Comparison of ENCODE assay signal across 10 mouse cellular contexts in the genomic region with DNA sequence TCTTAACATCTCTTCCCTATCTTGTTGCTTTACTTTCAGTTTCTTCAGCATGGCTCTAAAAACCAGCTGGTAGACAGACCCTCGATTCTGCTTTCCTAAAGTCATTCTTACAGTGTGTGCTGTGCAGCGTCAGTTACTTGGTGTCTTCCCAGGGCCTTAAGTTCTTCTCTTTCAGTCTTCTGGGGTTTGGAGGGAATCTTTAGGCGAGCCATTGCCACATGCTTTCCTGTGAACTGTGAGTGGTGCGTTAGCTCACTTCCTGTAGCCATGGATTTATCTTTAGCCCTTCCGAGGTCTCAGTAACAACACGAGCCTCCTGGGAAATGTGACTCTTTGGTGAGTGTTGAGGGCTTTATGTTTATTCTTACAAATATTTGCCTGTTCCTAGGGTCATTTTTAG.
DNase-seq lines count a peak whose midpoint lies in the region; ATAC-seq and TF ChIP-seq lines count a peak whose summit lies in the region.
"Had no signal": no experiment of that assay in that cellular context is flagged by ENCODE, and none has a peak within 500 bp of the region (broad histone marks: within the 10 kb centered on the region; RNA-seq: fewer than 3 reads in every experiment).

No protein-coding gene starts in this region.

- H3K9me3 ChIP-seq in heart, embryonic 16.5 days (replicated peaks; ENCODE audit: control insufficient read depth, low read length): no peaks in the 10 kb centered on the region
- H3K9me3 ChIP-seq in megakaryocyte, embryonic 14.5 days: no peaks in the 10 kb centered on the region
- H3K9me3 ChIP-seq in embryonic facial prominence, embryonic 10.5 days: no peaks in the 10 kb centered on the region
- H3K9me3 ChIP-seq: embryonic facial prominence, embryonic 15.5 days; midbrain, embryonic 13.5 days had no signal

- no peaks in the 10 kb centered on the region for H3K27me3 ChIP-seq in kidney, adult 2 months (replicated peaks; ENCODE audit: control insufficient read depth, insufficient read depth, low read length)
- no peaks in the 10 kb centered on the region for H3K27me3 ChIP-seq in heart, embryonic 16.5 days (ENCODE audit: control insufficient read depth, insufficient read depth, low read length)
- H3K27me3 ChIP-seq in megakaryocyte, embryonic 14.5 days (replicated peaks): no peaks in the 10 kb centered on the region
- H3K27me3 ChIP-seq in embryonic facial prominence, embryonic 10.5 days (replicated peaks; ENCODE audit: low read depth, poor library complexity, severe bottlenecking): no peaks in the 10 kb centered on the region
- H3K27me3 ChIP-seq: embryonic facial prominence, embryonic 15.5 days; midbrain, embryonic 13.5 days had no signal

- H3K4me1 ChIP-seq in kidney, adult 2 months (ENCODE audit: control insufficient read depth, insufficient read depth, low read length): no peaks in the 10 kb centered on the region; the same call in 1 of the 2 replicates
- peaks cover 11% of the 10 kb centered on the region for H3K4me1 ChIP-seq in heart, embryonic 16.5 days (ENCODE audit: control insufficient read depth, insufficient read depth, low read length)
- peaks cover 38% of the 10 kb centered on the region for H3K4me1 ChIP-seq in megakaryocyte, embryonic 14.5 days
- peaks cover 10% of the 10 kb centered on the region; the same call in 1 of the 2 replicates for H3K4me1 ChIP-seq in embryonic facial prominence, embryonic 10.5 days
- H3K4me1 ChIP-seq: midbrain, embryonic 13.5 days had no signal

- 59% methylated on average over 6 of the region's 6 CpGs for WGBS in kidney, adult 2 months
- 39% methylated on average over 6 of the region's 6 CpGs for WGBS in heart, embryonic 16.5 days
- 69% methylated on average over 6 of the region's 6 CpGs for WGBS in embryonic facial prominence, embryonic 10.5 days

- no peak overlapping the region for H3K9ac ChIP-seq in heart, embryonic 16.5 days (ENCODE audit: low read length)
- H3K9ac ChIP-seq: embryonic facial prominence, embryonic 15.5 days; midbrain, embryonic 13.5 days had no signal

- TF ChIP-seq CTCF in kidney, adult 2 months (conservative IDR thresholded peaks at IDR 0.05; ENCODE audit: insufficient read depth, insufficient read length, low read depth, low read length): no peak

- H3K27ac ChIP-seq in kidney, adult 2 months (ENCODE audit: insufficient read depth, low read depth, low read length): peak overlapping the region; percentile 27; the same call in 1 of the 2 replicates
- peak overlapping the region; percentile 60 for H3K27ac ChIP-seq in heart, embryonic 16.5 days (ENCODE audit: low read length)
- H3K27ac ChIP-seq in embryonic facial prominence, embryonic 10.5 days (replicated peaks): no peak overlapping the region
- H3K27ac ChIP-seq: embryonic facial prominence, embryonic 15.5 days; midbrain, embryonic 13.5 days had no signal

- peak overlapping the region; percentile 20; the same call in 1 of the 2 replicates for H3K4me2 ChIP-seq in heart, embryonic 16.5 days (ENCODE audit: low read depth, low read length)
- H3K4me2 ChIP-seq: embryonic facial prominence, embryonic 15.5 days; midbrain, embryonic 13.5 days had no signal

- no peak for ATAC-seq in heart, embryonic 16.5 days (replicated peaks; ENCODE audit: extremely low read depth, insufficient read depth, low FRiP score)
- ATAC-seq: midbrain, embryonic 13.5 days had no signal

- TF ChIP-seq POLR2A in kidney, adult 2 months (IDR thresholded peaks at IDR 0.05; ENCODE audit: low read depth, low read length): no peak

- peak; percentile 36 for DNase-seq in kidney, adult 2 months
- DNase-seq in kidney, adult 9 months: no peak
- peak; percentile 36 for DNase-seq in CD4-positive helper T cell, adult 2 months (ENCODE audit: low read depth, low spot score)
- no peak for DNase-seq in embryonic facial prominence, embryonic 10.5 days (ENCODE audit: low spot score)
- DNase-seq in spleen, postnatal 36 days (ENCODE audit: low spot score in 2 of 2): no peak
- no peak for DNase-seq in right cerebral cortex, postnatal 36 days (ENCODE audit: low spot score in 2 of 2)

- no peak overlapping the region for H3K4me3 ChIP-seq in kidney, adult 2 months (ENCODE audit: insufficient read depth, low read depth, low read length)
- no peak overlapping the region for H3K4me3 ChIP-seq in heart, embryonic 16.5 days (ENCODE audit: low read length)
- peak overlapping the region; percentile 63 for H3K4me3 ChIP-seq in megakaryocyte, embryonic 14.5 days (replicated peaks)
- H3K4me3 ChIP-seq in embryonic facial prominence, embryonic 10.5 days: no peak overlapping the region
- H3K4me3 ChIP-seq: embryonic facial prominence, embryonic 15.5 days; midbrain, embryonic 13.5 days had no signal

- peaks cover 2% of the 10 kb centered on the region; the same call in 1 of the 2 replicates for H3K36me3 ChIP-seq in kidney, adult 2 months (ENCODE audit: control insufficient read depth, insufficient read depth, low read length)
- H3K36me3 ChIP-seq in heart, embryonic 16.5 days (ENCODE audit: control insufficient read depth, insufficient read depth): peaks cover 12% of the 10 kb centered on the region
- H3K36me3 ChIP-seq in megakaryocyte, embryonic 14.5 days (replicated peaks; ENCODE audit: low read length): peaks cover 71% of the 10 kb centered on the region
- H3K36me3 ChIP-seq in embryonic facial prominence, embryonic 10.5 days (replicated peaks): peaks cover 15% of the 10 kb centered on the region
- H3K36me3 ChIP-seq: midbrain, embryonic 13.5 days had no signal

Comparison
In these comparisons a context has a peak if more than half of its experiments do, and no peak if none do; other contexts are left out.
1. DNase-seq: peak in kidney, adult 2 months (single experiment) and CD4-positive helper T cell, adult 2 months (single experiment); none in kidney, adult 9 months (single experiment), embryonic facial prominence, embryonic 10.5 days (single experiment), spleen, postnatal 36 days (0 of 2) and right cerebral cortex, postnatal 36 days (0 of 2).